Mouse (Mus musculus) lung, postnatal 4 days (tissue): ENCODE data around the gene Gm28635.

ENCODE experiments used
- DNase-seq, 2 experiments: peaks; one replicate each; pipeline ENCODE4 v3.0.0; 2021

Gm28635 gene

GRCm38 (mm10) chr2:84635611-84636010, 42.2 kb downstream of the Gm28635 start:
- peak; percentile 94 to 97 for DNase-seq

GRCm38 (mm10) chr2:84634934-84635482, 42.8 kb downstream of the Gm28635 start:
- DNase-seq, result peak; percentile 29 to 48

GRCm38 (mm10) chr2:84634006-84634405, 43.8 kb downstream of the Gm28635 start:
- peak in 1 of 2 experiments; percentile 9 for DNase-seq

GRCm38 (mm10) chr2:84632999-84633398, 44.8 kb downstream of the Gm28635 start:
- DNase-seq, result peak; percentile 35 to 50

GRCm38 (mm10) chr2:84632001-84632400, 45.8 kb downstream of the Gm28635 start:
- DNase-seq, result no peak

GRCm38 (mm10) chr2:84627036-84627435, 50.8 kb downstream of the Gm28635 start:
- DNase-seq, result no peak

GRCm38 (mm10) chr2:84626366-84626975, 51.4 kb downstream of the Gm28635 start:
- no peak for DNase-seq

- no peak for DNase-seq
These were observed 53.6 kb downstream of the Gm28635 start for GRCm38 (mm10) chr2:84624201-84624600.

GRCm38 (mm10) chr2:84623428-84624119, 54.3 kb downstream of the Gm28635 start:
- no peak for DNase-seq

- DNase-seq, result no peak
These were observed 55.2 kb downstream of the Gm28635 start for GRCm38 (mm10) chr2:84622668-84623067.

GRCm38 (mm10) chr2:84619646-84620340, 58.0 kb downstream of the Gm28635 start:
- no peak for DNase-seq

- DNase-seq, result no peak
These were observed 58.9 kb downstream of the Gm28635 start for GRCm38 (mm10) chr2:84618914-84619313.

- peak in 1 of 2 experiments; percentile 56 for DNase-seq
These were observed 60.0 kb downstream of the Gm28635 start for GRCm38 (mm10) chr2:84617637-84618515.

- DNase-seq, result no peak
These were observed 65.1 kb downstream of the Gm28635 start for GRCm38 (mm10) chr2:84612764-84613163.

GRCm38 (mm10) chr2:84607842-84608241, 70.0 kb downstream of the Gm28635 start:
- DNase-seq, result no peak

GRCm38 (mm10) chr2:84600977-84601376, 76.9 kb downstream of the Gm28635 start:
- no peak for DNase-seq

- DNase-seq, result no peak
These were observed 78.5 kb downstream of the Gm28635 start for GRCm38 (mm10) chr2:84599270-84599888.

- no peak for DNase-seq
These were observed 80.7 kb downstream of the Gm28635 start for GRCm38 (mm10) chr2:84597123-84597522.

- no peak for DNase-seq
These were observed 85.0 kb downstream of the Gm28635 start for GRCm38 (mm10) chr2:84592801-84593200.

GRCm38 (mm10) chr2:84585700-84586099, 92.1 kb downstream of the Gm28635 start:
- DNase-seq, result no peak

GRCm38 (mm10) chr2:84582286-84582685, 95.6 kb downstream of the Gm28635 start:
- DNase-seq, result no peak

GRCm38 (mm10) chr2:84581208-84581607, 96.6 kb downstream of the Gm28635 start:
- DNase-seq, result no peak
